Mouse (Mus musculus) intestine, postnatal 0 days (tissue): ENCODE data around the gene Trp53bp2. TPM values are rescaled to one million over a fixed set of nuclear protein-coding genes. Genes with fewer than 3 reads are reported as not detected.

Experiments
- ATAC-seq: fragments of 200-750 bp; cut with Nextera tagmentation; 2 replicates; pipeline ENCODE4 v1.8.0; 2017; ENCODE audit warnings: mild to moderate bottlenecking, moderate TSS enrichment, moderate library complexity
- H3K27ac ChIP-seq: fragments of 300-500 bp; sonication (generic); 2 replicates; pipeline ENCODE4 v1.5.1; 2014; ENCODE audit warnings: mild to moderate bottlenecking, low read depth, low read length, moderate library complexity
- H3K27me3 ChIP-seq: fragments of 300-500 bp; sonication (generic); replicated peaks from 2 replicates; pipeline ENCODE4 v1.6.1; 2014; ENCODE audit warnings: low read length, mixed read lengths; ENCODE audit not compliant: control insufficient read depth, insufficient read depth
- H3K36me3 ChIP-seq: fragments of 300-500 bp; sonication (generic); 2 replicates; pipeline ENCODE4 v1.6.1; 2014; ENCODE audit warnings: mild to moderate bottlenecking, moderate library complexity; ENCODE audit not compliant: control insufficient read depth, insufficient read depth
- H3K4me1 ChIP-seq: fragments of 300-500 bp; sonication (generic); replicated peaks from 2 replicates; pipeline ENCODE4 v1.6.1; 2014; ENCODE audit warnings: antibody characterized with exemption, low read length, mixed read lengths; ENCODE audit not compliant: control insufficient read depth, insufficient read depth
- H3K4me2 ChIP-seq: fragments of 300-500 bp; sonication (generic); replicated peaks from 2 replicates; pipeline ENCODE4 v1.6.1; 2014; ENCODE audit warnings: low read depth, mild to moderate bottlenecking, moderate library complexity
- H3K4me3 ChIP-seq: fragments of 300-500 bp; sonication (generic); 2 replicates; pipeline ENCODE4 v1.5.1; 2014; ENCODE audit warnings: low read depth, low read length
- H3K9ac ChIP-seq: fragments of 300-500 bp; sonication (generic); 2 replicates; pipeline ENCODE4 v1.6.1; 2014; ENCODE audit warnings: mild to moderate bottlenecking, low read depth, low read length
- H3K9me3 ChIP-seq: fragments of 300-500 bp; sonication (generic); 2 replicates; pipeline ENCODE4 v1.6.1; 2016; ENCODE audit warnings: mixed run types; ENCODE audit not compliant: control insufficient read depth
- CTCF ChIP-seq: sonication (generic); IDR thresholded peaks from 2 replicates; pipeline ENCODE4 v1.5.1; 2016; ENCODE audit warnings: low read depth, mild to moderate bottlenecking, control low read depth, antibody characterized with exemption, moderate library complexity
- WGBS: fragments of 180-500 bp; shearing (Covaris S2); extraction: QIAGEN DNeasy Blood & Tissue Kit; methylation state at CpG from one replicate; pipeline ENCODE4 v1.1.7; 2014; 5-methylcytosine and 5-hydroxymethylcytosine counted together
- polyA plus RNA-seq: library from polyadenylated mRNA; unstranded; fragments of >200 nt; fragmentation: Nextera tagmentation; extraction: Ambion mirVana; gene quantifications from 2 replicates; pipeline ENCODE4 v1.2.1, GENCODE M21; 2015

The Trp53bp2 gene
- polyA plus RNA-seq, 1 experiment from 2014 or later, result 10.8 TPM

GRCm38 (mm10) chr1:182500843-182501242 lies 91.9 kb downstream of the Trp53bp2 start:
- TF ChIP-seq CTCF, result no peak
- no peaks in the 10 kb centered on the region for H3K27me3 ChIP-seq
- no peaks in the 10 kb centered on the region for H3K9me3 ChIP-seq
- H3K9ac ChIP-seq, result no peak overlapping the region
- no peak for ATAC-seq
- no peaks in the 10 kb centered on the region; the same call in 1 of the 2 replicates for H3K36me3 ChIP-seq
- peaks cover 20% of the 10 kb centered on the region; the same call in 1 of the 2 replicates for H3K4me1 ChIP-seq
- H3K4me3 ChIP-seq, result no peak overlapping the region
- no peak overlapping the region for H3K4me2 ChIP-seq
- H3K27ac ChIP-seq, result no peak overlapping the region
- 93% methylated on average over 4 of the region's 4 CpGs for WGBS

DNA sequence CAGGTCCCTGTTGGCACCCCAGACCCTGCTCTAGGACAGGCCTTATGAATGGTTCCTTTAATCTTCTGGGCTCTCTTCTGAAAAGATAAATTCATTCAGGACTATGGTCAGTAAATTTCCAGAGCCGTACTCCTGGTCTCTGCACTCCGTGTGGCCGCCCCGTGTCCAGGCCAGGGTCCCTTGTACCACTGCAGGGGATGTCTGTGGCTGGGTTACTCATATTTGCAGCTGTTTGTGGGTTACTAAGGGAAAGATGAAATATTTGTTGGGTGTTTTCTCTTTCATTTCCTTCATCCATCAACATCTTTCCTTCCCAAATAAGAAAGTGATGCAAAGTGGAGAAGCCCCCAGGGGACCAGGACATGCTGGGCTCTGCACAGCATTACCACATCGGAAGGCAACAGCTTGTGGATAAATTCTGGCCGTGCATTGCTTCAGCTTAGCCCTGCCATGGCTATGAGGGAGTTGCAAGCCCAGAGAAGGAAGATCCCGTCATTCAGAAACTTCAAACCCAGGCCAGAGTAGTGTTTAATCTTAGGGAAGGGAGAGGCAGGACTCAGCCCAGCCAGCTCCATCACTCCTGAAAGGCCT lies 92.9 kb downstream of the Trp53bp2 start:
- ATAC-seq, result no peak
- Histone ChIP-seq H3K4me3 (no peak overlapping the region), H3K4me1 (peaks cover 24% of the 10 kb centered on the region; the same call in 1 of the 2 replicates), H3K27ac (no peak overlapping the region), H3K9me3 (no peaks in the 10 kb centered on the region), H3K4me2 (no peak overlapping the region), H3K36me3 (no peaks in the 10 kb centered on the region; the same call in 1 of the 2 replicates), H3K27me3 (no peaks in the 10 kb centered on the region), H3K9ac (no peak overlapping the region)
- WGBS, result 89% methylated on average over 7 of the region's 7 CpGs
- TF ChIP-seq CTCF, result no peak

- no peak for ATAC-seq
- Histone ChIP-seq H3K27me3 (no peaks in the 10 kb centered on the region), H3K4me2 (no peak overlapping the region), H3K36me3 (no peaks in the 10 kb centered on the region; the same call in 1 of the 2 replicates), H3K4me1 (peaks cover 18% of the 10 kb centered on the region; the same call in 1 of the 2 replicates), H3K9me3 (no peaks in the 10 kb centered on the region), H3K9ac (no peak overlapping the region), H3K4me3 (no peak overlapping the region), H3K27ac (no peak overlapping the region)
- TF ChIP-seq CTCF, result no peak
- WGBS, result 88% methylated on average over 7 of the region's 7 CpGs
These were observed 93.6 kb downstream of the Trp53bp2 start for GRCm38 (mm10) chr1:182502491-182503050.

DNA sequence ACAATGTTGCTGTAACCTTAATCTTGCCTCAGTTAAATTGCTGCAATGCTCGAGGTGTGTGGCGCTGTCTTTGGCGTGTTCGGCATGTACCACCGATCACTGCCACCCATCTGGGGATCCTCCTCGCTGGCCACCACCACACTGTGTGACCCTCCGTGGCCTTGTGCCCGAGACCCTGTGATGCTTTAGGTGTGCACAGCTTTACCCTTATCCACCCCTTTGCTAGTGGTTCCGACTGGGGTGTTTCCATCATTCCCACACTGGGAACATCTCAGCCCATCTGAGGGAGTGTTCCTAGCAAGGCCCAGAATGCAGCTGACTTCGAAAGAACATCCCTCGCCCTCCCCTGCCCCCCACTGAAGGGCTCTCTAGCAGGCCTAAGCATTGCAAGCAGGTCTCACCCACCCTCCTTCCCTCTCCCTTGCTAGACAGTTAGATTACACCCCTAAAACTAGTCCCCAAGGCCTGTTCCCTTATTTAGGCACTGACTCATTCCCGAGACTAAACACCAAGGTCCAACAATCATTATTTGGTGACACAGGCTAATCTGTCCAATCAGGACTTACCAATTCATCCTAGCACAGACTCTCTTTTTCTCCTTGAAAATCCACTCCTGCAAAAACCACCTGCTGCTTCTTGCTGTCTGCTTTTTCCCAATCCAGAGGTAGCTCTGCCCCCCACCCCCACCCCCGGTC lies 94.4 kb downstream of the Trp53bp2 start:
- Histone ChIP-seq H3K9me3 (no peaks in the 10 kb centered on the region), H3K36me3 (no peaks in the 10 kb centered on the region; the same call in 1 of the 2 replicates), H3K4me3 (no peak overlapping the region), H3K4me2 (no peak overlapping the region), H3K27me3 (no peaks in the 10 kb centered on the region), H3K27ac (no peak overlapping the region), H3K9ac (no peak overlapping the region), H3K4me1 (peaks cover 14% of the 10 kb centered on the region; the same call in 1 of the 2 replicates)
- TF ChIP-seq CTCF, result no peak
- 84% methylated on average over 13 of the region's 13 CpGs for WGBS
- no peak for ATAC-seq

DNA sequence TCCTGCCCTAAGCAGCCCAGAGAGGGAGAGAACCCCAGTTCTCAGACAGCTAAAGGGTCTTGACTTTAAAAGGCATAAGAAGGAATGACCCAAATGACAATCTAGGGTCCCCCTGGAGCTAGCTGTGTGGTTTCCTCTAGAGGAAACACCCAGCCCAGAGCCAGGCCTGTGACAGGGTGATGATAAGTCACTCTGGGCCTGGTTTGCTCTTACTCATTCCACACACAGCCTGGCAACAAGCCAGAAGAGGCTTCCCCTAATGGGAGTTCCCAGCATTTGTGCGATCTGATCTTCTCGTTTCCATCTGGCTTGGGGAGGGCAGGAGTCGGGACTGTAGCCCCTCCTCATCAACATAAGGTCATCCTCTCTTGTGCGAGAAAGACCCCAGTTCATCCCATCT lies 95.3 kb downstream of the Trp53bp2 start:
- peaks cover 4% of the 10 kb centered on the region; the same call in 1 of the 2 replicates for H3K36me3 ChIP-seq
- 19% methylated on average over 4 of the region's 4 CpGs for WGBS
- TF ChIP-seq CTCF, result no peak
- H3K4me1 ChIP-seq, result peaks cover 14% of the 10 kb centered on the region; the same call in 1 of the 2 replicates
- H3K27ac ChIP-seq, result no peak overlapping the region
- H3K9ac ChIP-seq, result no peak overlapping the region
- no peaks in the 10 kb centered on the region for H3K9me3 ChIP-seq
- ATAC-seq, result no peak
- no peak overlapping the region for H3K4me2 ChIP-seq
- no peaks in the 10 kb centered on the region for H3K27me3 ChIP-seq
- no peak overlapping the region for H3K4me3 ChIP-seq

DNA sequence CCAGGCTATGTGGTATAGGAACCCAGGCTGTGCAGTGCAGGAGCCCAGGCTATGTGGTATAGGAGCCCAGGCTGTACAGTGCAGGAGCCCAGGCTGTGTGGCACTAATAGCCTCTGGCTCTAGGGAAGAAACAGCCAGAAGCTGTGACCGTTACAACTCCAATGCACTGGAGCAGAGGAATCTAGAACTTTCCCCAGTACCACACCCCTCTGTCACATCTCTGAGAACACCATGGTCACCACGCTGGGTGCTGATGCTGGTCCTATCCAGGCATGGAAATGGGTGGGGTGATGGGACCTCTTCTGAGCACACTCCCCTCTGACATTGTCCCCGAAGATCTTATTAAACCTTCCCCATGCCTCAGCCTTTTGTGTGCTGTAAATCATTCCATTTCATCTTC lies 96.3 kb downstream of the Trp53bp2 start:
- ATAC-seq, result no peak

More for the DNA sequence above, 96.3 kb downstream of the Trp53bp2 start:
- no peak overlapping the region for H3K4me3 ChIP-seq
- H3K27me3 ChIP-seq, result no peaks in the 10 kb centered on the region
- peaks cover 11% of the 10 kb centered on the region; the same call in 1 of the 2 replicates for H3K36me3 ChIP-seq
- 89% methylated on average over 3 of the region's 3 CpGs for WGBS
- peaks cover 6% of the 10 kb centered on the region; the same call in 1 of the 2 replicates for H3K4me1 ChIP-seq
- H3K4me2 ChIP-seq, result no peak overlapping the region
- H3K27ac ChIP-seq, result no peak overlapping the region
- TF ChIP-seq CTCF, result no peak
- H3K9me3 ChIP-seq, result no peaks in the 10 kb centered on the region
- H3K9ac ChIP-seq, result no peak overlapping the region
